Mouse (Mus musculus) limb, embryonic 14.5 days (tissue): ENCODE results near the gene Esyt1. TPM values are rescaled to one million over a fixed set of nuclear protein-coding genes. Genes with fewer than 3 reads are reported as not detected.

Experiments used
- ATAC-seq: fragments of 200-750 bp; cut with Nextera tagmentation; 2 replicates; pipeline ENCODE4 v1.8.0; 2017; ENCODE audit warnings: low read depth, moderate number of reproducible peaks, moderate TSS enrichment; ENCODE audit not compliant: low FRiP score
- DNase-seq: peaks from one replicate; pipeline ENCODE4 v3.0.0-alpha.2; 2015; ENCODE audit warnings: low spot score
- H3K27ac ChIP-seq: fragments of 300-500 bp; sonication (generic); replicated peaks from 2 replicates; pipeline ENCODE4 v1.5.1; 2014; ENCODE audit warnings: low read depth, mild to moderate bottlenecking, low read length, moderate library complexity, mixed read lengths
- H3K27me3 ChIP-seq: fragments of 300-500 bp; sonication (generic); 2 replicates; pipeline ENCODE4 v1.6.1; 2014; ENCODE audit warnings: low read length, mixed read lengths; ENCODE audit not compliant: control insufficient read depth, insufficient read depth
- H3K36me3 ChIP-seq: fragments of 300-500 bp; sonication (generic); 2 replicates; pipeline ENCODE4 v1.6.1; 2014; ENCODE audit warnings: mild to moderate bottlenecking, low read length, moderate library complexity, mixed read lengths; ENCODE audit not compliant: control insufficient read depth, insufficient read depth
- H3K4me1 ChIP-seq: fragments of 300-500 bp; sonication (generic); 2 replicates; pipeline ENCODE4 v1.6.1; 2014; ENCODE audit warnings: antibody characterized with exemption, low read length, mixed read lengths; ENCODE audit not compliant: control insufficient read depth, insufficient read depth
- H3K4me2 ChIP-seq: fragments of 300-500 bp; sonication (generic); replicated peaks from 2 replicates; pipeline ENCODE4 v1.6.1; 2014; ENCODE audit warnings: low read depth, mild to moderate bottlenecking, low read length, moderate library complexity; ENCODE audit not compliant: severe bottlenecking
- H3K4me3 ChIP-seq: fragments of 300-500 bp; sonication (generic); replicated peaks from 2 replicates; pipeline ENCODE4 v1.5.1; 2014; ENCODE audit warnings: low read length
- H3K9ac ChIP-seq: fragments of 300-500 bp; sonication (generic); 2 replicates; pipeline ENCODE4 v1.6.1; 2014; ENCODE audit warnings: mild to moderate bottlenecking, low read depth, low read length, moderate library complexity; ENCODE audit not compliant: severe bottlenecking
- H3K9me3 ChIP-seq: fragments of 300-500 bp; sonication (generic); 2 replicates; pipeline ENCODE4 v1.6.1; 2016; ENCODE audit warnings: low read length; ENCODE audit not compliant: control insufficient read depth
- POLR2A ChIP-seq: fragments of 200-500 bp; IDR thresholded peaks from 2 replicates; pipeline ENCODE4 v1.8.0; 2012; ENCODE audit warnings: inconsistent platforms, mild to moderate bottlenecking, moderate library complexity, borderline replicate concordance; ENCODE audit not compliant: insufficient read depth, insufficient read length; ENCODE audit errors: extremely low read depth
- WGBS: fragments of 180-500 bp; shearing (Covaris S2); extraction: QIAGEN DNeasy Blood & Tissue Kit; methylation state at CpG from one replicate; pipeline ENCODE4 v1.1.7; 2014; 5-methylcytosine and 5-hydroxymethylcytosine counted together
- polyA plus RNA-seq, 2 experiments: library from polyadenylated mRNA; depleted of rRNA in 1 of 2; stranded (reverse) in 1 of 2; unstranded in 1 of 2; fragments of >200 nt; fragmentation: Nextera tagmentation in 1 of 2; extraction: Ambion mirVana in 1 of 2; gene quantifications; 2 replicates each; pipeline versions ENCODE4 v1.2.1 to v1.2.3; 2012 to 2014

Gene Esyt1
- polyA plus RNA-seq, 2 experiments, result 37.9 to 51.3 TPM

DNA sequence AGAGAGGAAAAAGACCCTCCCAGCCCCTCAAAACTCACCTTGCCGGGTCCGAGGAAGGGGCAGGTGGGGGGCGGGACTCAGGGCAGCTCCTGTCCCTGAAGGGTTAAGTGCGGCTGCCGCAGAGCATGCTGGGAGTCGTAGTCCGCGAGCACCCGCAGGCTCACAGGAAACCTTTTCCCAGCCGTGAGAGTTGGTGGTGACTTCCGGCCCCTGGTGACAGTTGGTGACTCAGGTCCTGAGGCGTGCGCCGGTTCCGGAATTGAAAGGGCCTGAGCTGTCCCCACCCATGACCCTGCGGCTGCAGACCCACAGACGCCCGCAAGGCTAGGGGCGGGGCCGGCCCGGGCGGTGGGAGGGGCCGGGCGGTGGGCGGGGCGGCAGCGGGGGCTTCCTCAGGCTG lies 27.1 kb downstream of the Esyt1 start, which contains the start of gene Myl6b:
TSS of gene Myl6b (minus strand) at position 96 of the 400 bp plus-strand sequence.
- H3K4me2 ChIP-seq, result peak within 1 kb of the TSS; percentile 73
- peak within 1 kb of the TSS; percentile 65 for H3K9ac ChIP-seq
- H3K9me3 ChIP-seq, result no peaks in the 10 kb centered on the region
- 0 out of 2 replicates have a peak, but pooled peaks have one; percentile 29 for TF ChIP-seq POLR2A
- H3K4me3 ChIP-seq, result peak within 1 kb of the TSS; percentile 54
- H3K27ac ChIP-seq, result peak within 1 kb of the TSS; percentile 83
- H3K36me3 ChIP-seq, result no peaks in the 10 kb centered on the region
- DNase-seq, result peak; percentile 96
- under 1% methylated on average over 27 of the region's 27 CpGs for WGBS
- peaks cover 10% of the 10 kb centered on the region for H3K4me1 ChIP-seq
- ATAC-seq, result peak; percentile 77
- no peaks in the 10 kb centered on the region for H3K27me3 ChIP-seq

DNA sequence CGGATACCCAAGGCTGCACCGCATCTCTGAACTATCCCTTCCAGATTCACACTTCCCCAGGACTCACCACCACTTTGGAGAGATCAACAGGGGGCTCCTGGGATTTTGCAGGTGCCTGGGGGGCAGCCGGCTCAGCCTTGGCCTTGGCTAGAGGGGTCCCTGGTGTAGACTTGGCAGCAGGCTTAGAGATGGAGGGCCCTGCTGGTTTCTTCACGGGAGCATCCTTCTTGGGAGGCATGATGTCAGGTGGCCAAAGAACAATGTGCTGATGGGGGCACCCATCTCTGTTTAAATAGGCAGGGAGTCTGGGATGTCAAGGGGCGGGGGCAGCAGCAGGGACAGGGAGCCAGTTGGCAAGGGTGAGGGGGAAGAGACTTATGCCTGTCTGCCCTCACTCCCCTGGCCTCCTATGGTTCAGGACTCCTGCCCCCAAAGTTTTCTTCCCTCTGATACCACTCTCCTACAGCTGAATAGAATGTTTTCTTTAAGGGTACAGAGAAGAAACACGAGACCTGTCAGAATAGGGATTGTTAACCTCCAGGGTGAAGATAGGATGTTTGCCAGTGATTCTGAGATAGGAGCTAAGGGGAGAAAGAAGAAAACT lies 28.4 kb downstream of the Esyt1 start:
- Histone ChIP-seq H3K9ac (no peak overlapping the region), H3K27me3 (no peaks in the 10 kb centered on the region), H3K4me2 (no peak overlapping the region), H3K9me3 (no peaks in the 10 kb centered on the region), H3K4me1 (peaks cover 10% of the 10 kb centered on the region), H3K4me3 (no peak overlapping the region), H3K36me3 (no peaks in the 10 kb centered on the region), H3K27ac (no peak overlapping the region)
- DNase-seq (no peak), ATAC-seq (no peak)
- TF ChIP-seq POLR2A, result no peak
- WGBS, result 49% methylated on average over 6 of the region's 6 CpGs

DNA sequence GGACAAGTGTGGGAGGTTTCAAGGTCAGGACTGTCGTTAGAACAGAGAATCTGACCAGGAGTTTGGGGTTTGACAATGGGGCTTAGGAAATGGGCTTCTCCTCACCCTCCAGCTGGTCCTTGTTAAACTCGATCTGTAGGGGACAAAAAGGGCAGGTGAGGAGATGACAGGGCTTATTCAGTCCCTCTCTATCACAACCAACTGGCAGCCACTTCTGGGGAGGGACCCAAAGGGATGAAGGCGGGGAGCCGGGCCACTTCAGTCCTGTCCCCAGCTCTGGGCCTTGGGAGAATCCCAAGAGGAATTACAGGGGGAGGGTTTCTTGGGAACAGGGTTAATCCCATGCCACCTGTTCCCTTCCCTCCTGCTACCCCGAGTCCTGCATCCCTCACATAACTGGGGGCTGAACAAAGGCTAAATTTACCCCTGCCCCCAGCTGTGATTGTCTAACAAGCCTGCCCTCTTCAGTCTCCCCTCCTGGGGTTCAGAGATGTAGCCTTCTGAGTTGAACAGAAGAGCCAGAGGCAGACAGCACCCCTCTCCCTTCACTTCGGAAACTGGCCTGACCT lies 29.1 kb downstream of the Esyt1 start:
- Histone ChIP-seq H3K9me3 (no peaks in the 10 kb centered on the region), H3K9ac (no peak overlapping the region), H3K4me2 (no peak overlapping the region), H3K27me3 (no peaks in the 10 kb centered on the region), H3K27ac (no peak overlapping the region), H3K36me3 (peaks cover 4% of the 10 kb centered on the region), H3K4me1 (peaks cover 14% of the 10 kb centered on the region), H3K4me3 (no peak overlapping the region)
- WGBS, result 30% methylated on average over 4 of the region's 6 CpGs
- TF ChIP-seq POLR2A, result no peak
- no peak for ATAC-seq
- DNase-seq, result peak; percentile 15

DNA sequence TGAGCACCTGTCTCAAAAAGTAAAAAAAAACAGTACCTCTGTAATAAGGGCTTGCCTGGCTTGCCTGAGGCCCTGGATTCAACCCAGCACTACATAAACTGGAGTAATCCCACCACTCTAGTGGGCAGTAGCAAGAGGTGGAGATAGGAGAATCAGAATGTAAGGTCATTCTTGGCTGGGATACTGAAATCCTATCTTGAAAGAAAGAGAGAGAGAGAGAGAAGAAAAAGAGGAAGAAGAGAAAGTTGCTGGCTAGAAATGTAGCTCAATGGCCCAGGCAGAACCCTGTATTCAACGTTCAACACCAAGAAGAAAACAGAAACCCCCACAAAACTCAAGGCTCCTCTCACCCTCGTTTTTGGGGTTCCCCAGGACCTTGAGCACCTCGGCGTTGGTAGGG lies 29.8 kb downstream of the Esyt1 start:
- Histone ChIP-seq H3K9ac (no peak overlapping the region), H3K4me2 (no peak overlapping the region), H3K27ac (no peak overlapping the region), H3K27me3 (no peaks in the 10 kb centered on the region), H3K4me3 (no peak overlapping the region), H3K4me1 (peaks cover 20% of the 10 kb centered on the region), H3K9me3 (no peaks in the 10 kb centered on the region), H3K36me3 (peaks cover 11% of the 10 kb centered on the region)
- TF ChIP-seq POLR2A, result no peak
- no peak for ATAC-seq
- no peak for DNase-seq
- WGBS, result 81% methylated on average over 4 of the region's 4 CpGs

DNA sequence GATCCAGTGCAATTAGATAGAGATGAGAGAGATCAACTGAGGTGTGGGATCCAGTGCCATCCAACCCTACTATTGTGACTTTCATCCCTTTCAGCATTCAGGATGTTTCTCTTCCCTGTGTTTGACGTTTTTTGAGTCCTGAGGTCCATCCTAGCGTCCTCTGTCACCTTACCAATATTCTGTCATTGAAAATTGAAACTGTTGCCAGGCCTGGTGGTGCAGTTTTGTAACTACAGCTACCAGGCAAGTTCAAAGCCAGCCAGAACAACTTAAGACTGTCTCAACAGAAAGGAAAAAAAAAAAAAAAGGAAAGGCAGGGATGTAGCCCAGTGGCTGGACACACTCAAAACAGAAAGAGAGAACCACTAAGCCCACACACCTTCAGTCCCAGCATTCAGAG lies 30.4 kb downstream of the Esyt1 start:
- Histone ChIP-seq H3K27ac (no peak overlapping the region; the same call in 1 of the 2 replicates), H3K4me3 (peak overlapping the region; percentile 79), H3K4me2 (peak overlapping the region; percentile 66; the same call in 1 of the 2 replicates), H3K27me3 (no peaks in the 10 kb centered on the region), H3K36me3 (peaks cover 16% of the 10 kb centered on the region), H3K9ac (no peak overlapping the region), H3K9me3 (no peaks in the 10 kb centered on the region), H3K4me1 (peaks cover 20% of the 10 kb centered on the region)
- WGBS, result 75% methylated on average over 2 of the region's 2 CpGs
- TF ChIP-seq POLR2A, result no peak
- ATAC-seq (no peak), DNase-seq (no peak)
